8 mouse cellular contexts compared by ENCODE assay signal in genomic region chr19:5780203-5780602, GRCm38 (mm10). TPM values are rescaled to one million over a fixed set of nuclear protein-coding genes. Genes with fewer than 3 reads are reported as not detected.
DNase-seq lines count a peak whose midpoint lies in the region; ATAC-seq lines count a peak whose summit lies in the region.

No protein-coding gene starts in this region.

- peak; percentile 38 for DNase-seq in cerebellum, adult 8-10 months
- peak; percentile 49 for DNase-seq in kidney, postnatal 14 days
- DNase-seq in kidney, adult 9 months = no peak
- peak; percentile 83 for DNase-seq in R1 (ENCODE audit: low read depth, low spot score)
- peak; percentile 68 for DNase-seq in lung, postnatal 14 days
- DNase-seq in layer of hippocampus, postnatal 36 days = no peak
- no peak for DNase-seq in spleen, postnatal 14 days (ENCODE audit: low spot score in 2 of 2)

- ATAC-seq in cerebellum, adult (ENCODE audit: insufficient number of reproducible peaks, low FRiP score, low TSS enrichment) = no peak

RNA-seq across cellular contexts. Expression of gene Scyl1, which starts 9.0 kb away (rescaled TPM):
- total RNA-seq in layer of hippocampus, postnatal 36 days (2021) = 10 to 100 TPM; 75.6 to 75.9 TPM

RNA-seq across cellular contexts. Expression of gene Ltbp3, which starts 39.5 kb away (rescaled TPM):
- 10 to 100 TPM; 24.9 to 28.0 TPM for total RNA-seq in layer of hippocampus, postnatal 36 days (2021)

RNA-seq across cellular contexts. Expression of gene Fam89b, which starts 50.8 kb away (rescaled TPM):
- total RNA-seq in layer of hippocampus, postnatal 36 days (2021) = 10 to 100 TPM; 24.1 to 29.4 TPM

RNA-seq across cellular contexts. Expression of gene Ehbp1l1, which starts 54.1 kb away (rescaled TPM):
- total RNA-seq in layer of hippocampus, postnatal 36 days (2021) = 10 to 100 TPM; 13.7 to 14.2 TPM

Comparison
In these comparisons a context has a peak if more than half of its experiments do, and no peak if none do; other contexts are left out.
1. DNase-seq: peak in cerebellum, adult 8-10 months (single experiment), kidney, postnatal 14 days (single experiment), R1 (single experiment) and lung, postnatal 14 days (single experiment); none in kidney, adult 9 months (single experiment), layer of hippocampus, postnatal 36 days (0 of 2) and spleen, postnatal 14 days (0 of 2).